Mouse (Mus musculus): ENCODE data around the gene Them5. TPM values are rescaled to one million over a fixed set of nuclear protein-coding genes. Genes with fewer than 3 reads are reported as not detected.

Them5 gene
- polyA plus RNA-seq, 1 experiment from 2014 or later: 0.11 TPM

- DNase-seq (ENCODE audit: low spot score, missing footprints) (no peak), ATAC-seq (ENCODE audit: low FRiP score) (no peak)
- Histone ChIP-seq H3K4me2 (no peak overlapping the region), H3K9ac (ENCODE audit: low read length) (no peak overlapping the region), H3K4me3 (ENCODE audit: low read depth, low read length) (no peak overlapping the region), H3K27me3 (ENCODE audit: control insufficient read depth, insufficient read depth, low read length) (no peaks in the 10 kb centered on the region), H3K27ac (ENCODE audit: low read depth, low read length) (no peak overlapping the region), H3K4me1 (ENCODE audit: control insufficient read depth, insufficient read depth, low read length) (peaks cover 14% of the 10 kb centered on the region), H3K9me3 (ENCODE audit: control insufficient read depth, low read length) (no peaks in the 10 kb centered on the region), H3K36me3 (ENCODE audit: control insufficient read depth, insufficient read depth, low read length) (no peaks in the 10 kb centered on the region)
Observed at GRCm38 (mm10) chr3:94374636-94375035, 32.7 kb downstream of the Them5 start.

- Histone ChIP-seq H3K27ac (ENCODE audit: low read depth, low read length) (no peak overlapping the region), H3K36me3 (ENCODE audit: control insufficient read depth, insufficient read depth, low read length) (no peaks in the 10 kb centered on the region), H3K4me3 (ENCODE audit: low read depth, low read length) (no peak overlapping the region), H3K9ac (ENCODE audit: low read length) (no peak overlapping the region), H3K9me3 (ENCODE audit: control insufficient read depth, low read length) (no peaks in the 10 kb centered on the region), H3K4me1 (ENCODE audit: control insufficient read depth, insufficient read depth, low read length) (peaks cover 14% of the 10 kb centered on the region), H3K27me3 (ENCODE audit: control insufficient read depth, insufficient read depth, low read length) (no peaks in the 10 kb centered on the region), H3K4me2 (no peak overlapping the region)
- 78% methylated on average over 2 of the region's 2 CpGs for WGBS
- no peak for ATAC-seq (ENCODE audit: low FRiP score)
- DNase-seq (ENCODE audit: low spot score, missing footprints): no peak
Observed at GRCm38 (mm10) chr3:94375146-94375545, 33.2 kb downstream of the Them5 start.

GRCm38 (mm10) chr3:94375861-94376260 lies 34.0 kb downstream of the Them5 start:
- H3K9me3 ChIP-seq (ENCODE audit: control insufficient read depth, low read length): no peaks in the 10 kb centered on the region
- H3K4me2 ChIP-seq: no peak overlapping the region
- no peak overlapping the region for H3K9ac ChIP-seq (ENCODE audit: low read length)
- H3K4me1 ChIP-seq (ENCODE audit: control insufficient read depth, insufficient read depth, low read length): peaks cover 14% of the 10 kb centered on the region
- 51% methylated on average over 5 of the region's 5 CpGs for WGBS
- DNase-seq (ENCODE audit: low spot score, missing footprints): no peak
- H3K36me3 ChIP-seq (ENCODE audit: control insufficient read depth, insufficient read depth, low read length): no peaks in the 10 kb centered on the region
- H3K27me3 ChIP-seq (ENCODE audit: control insufficient read depth, insufficient read depth, low read length): no peaks in the 10 kb centered on the region
- no peak overlapping the region for H3K27ac ChIP-seq (ENCODE audit: low read depth, low read length)
- H3K4me3 ChIP-seq (ENCODE audit: low read depth, low read length): no peak overlapping the region
- no peak for ATAC-seq (ENCODE audit: low FRiP score)

- peaks cover 10% of the 10 kb centered on the region for H3K4me1 ChIP-seq (ENCODE audit: control insufficient read depth, insufficient read depth, low read length)
- H3K9ac ChIP-seq (ENCODE audit: low read length): no peak overlapping the region
- no peak for DNase-seq (ENCODE audit: low spot score, missing footprints)
- H3K27ac ChIP-seq (ENCODE audit: low read depth, low read length): no peak overlapping the region
- ATAC-seq (ENCODE audit: low FRiP score): no peak
- no peak overlapping the region for H3K4me2 ChIP-seq
- H3K36me3 ChIP-seq (ENCODE audit: control insufficient read depth, insufficient read depth, low read length): no peaks in the 10 kb centered on the region
- no peaks in the 10 kb centered on the region for H3K27me3 ChIP-seq (ENCODE audit: control insufficient read depth, insufficient read depth, low read length)
- H3K9me3 ChIP-seq (ENCODE audit: control insufficient read depth, low read length): no peaks in the 10 kb centered on the region
- no peak overlapping the region for H3K4me3 ChIP-seq (ENCODE audit: low read depth, low read length)
- 19% methylated on average over 13 of the region's 13 CpGs for WGBS
Observed at GRCm38 (mm10) chr3:94377028-94377923, 35.4 kb downstream of the Them5 start.

- H3K27ac ChIP-seq (ENCODE audit: low read depth, low read length): no peak overlapping the region
- DNase-seq (ENCODE audit: low spot score, missing footprints): no peak
- H3K4me3 ChIP-seq (ENCODE audit: low read depth, low read length): no peak overlapping the region
- H3K36me3 ChIP-seq (ENCODE audit: control insufficient read depth, insufficient read depth, low read length): no peaks in the 10 kb centered on the region
- no peak for ATAC-seq (ENCODE audit: low FRiP score)
- no peaks in the 10 kb centered on the region for H3K27me3 ChIP-seq (ENCODE audit: control insufficient read depth, insufficient read depth, low read length)
- no peaks in the 10 kb centered on the region for H3K4me1 ChIP-seq (ENCODE audit: control insufficient read depth, insufficient read depth, low read length)
- H3K9ac ChIP-seq (ENCODE audit: low read length): no peak overlapping the region
- 24% methylated on average over 9 of the region's 9 CpGs for WGBS
- no peaks in the 10 kb centered on the region for H3K9me3 ChIP-seq (ENCODE audit: control insufficient read depth, low read length)
- no peak overlapping the region for H3K4me2 ChIP-seq
Observed at GRCm38 (mm10) chr3:94379831-94380510, 38.1 kb downstream of the Them5 start.

DNA sequence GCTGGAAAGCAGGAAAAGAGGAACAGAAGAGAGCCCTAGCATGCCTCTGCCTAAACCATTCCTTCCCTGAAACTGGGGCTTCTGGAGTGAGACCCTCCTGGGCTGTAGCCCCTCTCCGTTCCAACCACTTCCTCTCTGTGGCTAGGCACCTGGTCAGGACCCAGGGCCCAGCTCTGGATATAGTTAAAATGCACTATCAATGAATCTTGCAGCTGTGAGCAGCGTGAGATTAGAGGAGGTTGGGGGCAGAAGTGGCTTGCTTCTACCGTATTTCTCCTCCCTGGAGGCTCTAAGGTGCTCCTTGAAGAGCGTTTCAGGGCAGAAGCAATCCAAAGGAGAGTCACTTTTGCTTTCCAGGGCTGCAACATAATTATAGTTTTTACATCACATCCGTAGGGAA lies 40.4 kb downstream of the Them5 start:
- no peaks in the 10 kb centered on the region for H3K4me1 ChIP-seq (ENCODE audit: control insufficient read depth, insufficient read depth, low read length)
- peak; percentile 68 for DNase-seq (ENCODE audit: low spot score, missing footprints)
- H3K4me2 ChIP-seq: no peak overlapping the region
- H3K27me3 ChIP-seq (ENCODE audit: control insufficient read depth, insufficient read depth, low read length): no peaks in the 10 kb centered on the region
- no peak overlapping the region for H3K27ac ChIP-seq (ENCODE audit: low read depth, low read length)
- no peak overlapping the region for H3K9ac ChIP-seq (ENCODE audit: low read length)
- H3K36me3 ChIP-seq (ENCODE audit: control insufficient read depth, insufficient read depth, low read length): no peaks in the 10 kb centered on the region
- no peak for ATAC-seq (ENCODE audit: low FRiP score)
- H3K4me3 ChIP-seq (ENCODE audit: low read depth, low read length): no peak overlapping the region
- H3K9me3 ChIP-seq (ENCODE audit: control insufficient read depth, low read length): no peaks in the 10 kb centered on the region
- 79% methylated on average over 5 of the region's 5 CpGs for WGBS

DNA sequence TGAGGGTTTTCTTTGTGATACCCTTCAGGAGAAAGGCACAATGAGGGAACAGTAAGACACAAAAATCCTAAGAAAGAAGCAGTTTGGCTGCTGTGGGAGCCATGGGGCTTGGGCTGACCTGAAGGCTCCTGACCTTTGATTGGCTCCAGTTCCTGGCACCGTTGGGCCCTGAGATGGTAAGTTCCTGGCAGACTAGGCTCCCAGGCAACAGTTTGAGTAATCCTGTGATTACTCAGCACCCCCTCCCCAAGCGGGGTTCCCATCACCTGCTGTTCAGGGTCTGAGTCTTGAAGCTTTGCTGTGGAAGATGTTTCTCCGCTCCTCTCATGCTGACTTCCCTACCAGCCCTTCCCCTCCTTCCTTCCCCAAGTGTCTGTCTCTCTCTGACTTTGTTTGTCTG lies 41.6 kb downstream of the Them5 start:
- Histone ChIP-seq H3K4me1 (ENCODE audit: control insufficient read depth, insufficient read depth, low read length) (no peaks in the 10 kb centered on the region), H3K9me3 (ENCODE audit: control insufficient read depth, low read length) (no peaks in the 10 kb centered on the region), H3K9ac (ENCODE audit: low read length) (no peak overlapping the region), H3K4me2 (no peak overlapping the region), H3K36me3 (ENCODE audit: control insufficient read depth, insufficient read depth, low read length) (no peaks in the 10 kb centered on the region), H3K4me3 (ENCODE audit: low read depth, low read length) (no peak overlapping the region), H3K27ac (ENCODE audit: low read depth, low read length) (no peak overlapping the region), H3K27me3 (ENCODE audit: control insufficient read depth, insufficient read depth, low read length) (no peaks in the 10 kb centered on the region)
- 64% methylated on average over 3 of the region's 3 CpGs for WGBS
- no peak for ATAC-seq (ENCODE audit: low FRiP score)
- no peak for DNase-seq (ENCODE audit: low spot score, missing footprints)

- no peaks in the 10 kb centered on the region for H3K36me3 ChIP-seq (ENCODE audit: control insufficient read depth, insufficient read depth, low read length)
- H3K4me1 ChIP-seq (ENCODE audit: control insufficient read depth, insufficient read depth, low read length): no peaks in the 10 kb centered on the region
- H3K4me3 ChIP-seq (ENCODE audit: low read depth, low read length): no peak overlapping the region
- H3K9ac ChIP-seq (ENCODE audit: low read length): no peak overlapping the region
- DNase-seq (ENCODE audit: low spot score, missing footprints): no peak
- H3K9me3 ChIP-seq (ENCODE audit: control insufficient read depth, low read length): no peaks in the 10 kb centered on the region
- WGBS: 67% methylated on average over 4 of the region's 4 CpGs
- H3K4me2 ChIP-seq: no peak overlapping the region
- H3K27me3 ChIP-seq (ENCODE audit: control insufficient read depth, insufficient read depth, low read length): no peaks in the 10 kb centered on the region
- no peak overlapping the region for H3K27ac ChIP-seq (ENCODE audit: low read depth, low read length)
- ATAC-seq (ENCODE audit: low FRiP score): no peak
Observed at GRCm38 (mm10) chr3:94386671-94387070, 44.8 kb downstream of the Them5 start.

DNA sequence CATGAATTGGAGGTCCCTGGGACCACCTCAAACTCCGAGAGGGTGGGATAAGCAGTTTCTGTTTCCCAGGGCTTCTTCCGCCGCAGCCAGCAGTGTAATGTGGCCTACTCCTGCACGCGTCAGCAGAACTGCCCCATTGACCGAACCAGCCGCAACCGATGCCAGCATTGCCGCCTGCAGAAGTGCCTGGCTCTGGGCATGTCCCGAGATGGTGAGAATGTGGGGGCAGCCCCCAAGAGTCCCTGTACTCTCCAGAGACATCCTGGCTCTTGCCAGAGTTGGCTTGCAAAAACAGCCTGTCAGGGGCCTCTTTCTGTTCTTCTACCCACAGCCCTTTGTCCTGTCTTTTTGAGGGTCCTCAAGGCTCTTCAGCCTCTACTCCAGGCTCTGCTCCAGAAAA lies 45.5 kb downstream of the Them5 start:
- ATAC-seq (ENCODE audit: low FRiP score): no peak
- no peaks in the 10 kb centered on the region for H3K4me1 ChIP-seq (ENCODE audit: control insufficient read depth, insufficient read depth, low read length)

More for the DNA sequence above, 45.5 kb downstream of the Them5 start:
- H3K4me3 ChIP-seq (ENCODE audit: low read depth, low read length): no peak overlapping the region
- H3K27me3 ChIP-seq (ENCODE audit: control insufficient read depth, insufficient read depth, low read length): no peaks in the 10 kb centered on the region
- H3K4me2 ChIP-seq: no peak overlapping the region
- H3K36me3 ChIP-seq (ENCODE audit: control insufficient read depth, insufficient read depth, low read length): no peaks in the 10 kb centered on the region
- H3K27ac ChIP-seq (ENCODE audit: low read depth, low read length): no peak overlapping the region
- no peaks in the 10 kb centered on the region for H3K9me3 ChIP-seq (ENCODE audit: control insufficient read depth, low read length)
- 92% methylated on average over 10 of the region's 10 CpGs for WGBS
- no peak overlapping the region for H3K9ac ChIP-seq (ENCODE audit: low read length)
- no peak for DNase-seq (ENCODE audit: low spot score, missing footprints)
